Mouse (Mus musculus) kidney, adult 2 months (tissue): Measurements from ENCODE around the gene Calml3.

Source experiments
- CTCF ChIP-seq: fragments of 200-500 bp; conservative IDR thresholded peaks from 2 replicates; pipeline ENCODE4 v1.5.1; 2011; ENCODE audit warnings: low read depth, mild to moderate bottlenecking, control low read depth, low read length, moderate library complexity, mixed read lengths; ENCODE audit not compliant: insufficient read depth, insufficient read length
- POLR2A ChIP-seq: fragments of 200-500 bp; IDR thresholded peaks from one replicate; pipeline ENCODE4 v1.6.1; 2011; ENCODE audit warnings: low read depth, low read length, control low read depth

- TF ChIP-seq POLR2A (no peak), CTCF (no peak)
Measured at GRCm38 (mm10) chr13:3799386-3799785, 4.7 kb downstream of the Calml3 start.
